Mouse (Mus musculus) Muller cell, postnatal 12 days (primary cell): ENCODE measurements at regions not wholly inside any gene's neighbourhood (a gene's known extent, or its start where the extent isn't known, plus 50 kb on each side); places are given as distances from the start of the nearest gene placed in this dataset.

Experiments
- DNase-seq: peaks from one replicate; pipeline ENCODE4 v3.0.0-alpha.2; 2015; ENCODE audit errors: inconsistent ontology term

DNA sequence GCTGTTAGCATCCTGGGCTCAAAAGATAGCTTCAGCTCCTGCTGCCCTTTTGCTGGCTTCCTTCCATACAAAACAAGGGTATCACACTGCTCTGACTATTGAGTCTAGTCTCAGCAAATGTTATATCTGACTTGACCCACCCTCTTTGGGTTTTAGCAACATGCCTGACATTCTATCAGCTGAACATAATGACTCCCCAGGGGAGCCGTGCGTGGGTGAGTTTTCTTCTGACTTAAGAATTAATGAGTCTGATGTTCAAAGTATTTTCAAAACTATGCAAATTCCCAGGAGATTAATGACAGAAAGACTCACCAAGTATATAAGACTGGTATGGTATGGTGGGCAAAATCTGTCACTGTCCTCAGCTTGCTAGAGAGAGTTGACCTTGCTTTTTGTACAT lies 159.0 kb downstream of the Pmp22 start:
- DNase-seq = peak; percentile 93

- no peak for DNase-seq
Observed at GRCm38 (mm10) chr11:63290618-63291017, 161.8 kb downstream of the Pmp22 start.

GRCm38 (mm10) chr11:63293485-63293884 lies 164.7 kb downstream of the Pmp22 start:
- peak; percentile 9 for DNase-seq

DNA sequence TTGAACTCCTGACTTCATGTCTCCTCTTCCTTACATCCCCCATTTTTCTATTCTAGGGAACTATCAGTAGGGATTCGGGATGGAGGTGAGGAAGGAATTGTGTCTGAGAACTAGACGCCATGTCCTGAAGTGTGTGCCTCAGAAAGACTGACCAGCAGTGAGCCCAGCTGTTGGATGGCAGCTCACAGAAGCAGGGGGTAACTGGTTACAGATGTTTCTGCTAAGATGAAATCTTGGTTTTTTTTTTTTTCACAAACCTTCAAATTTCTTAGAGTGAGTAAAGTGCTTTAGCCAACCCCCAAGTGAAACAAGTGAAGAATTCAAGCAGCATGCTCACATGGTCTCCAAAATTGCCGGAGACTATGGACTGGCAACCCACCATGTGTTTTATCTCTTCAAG lies 165.7 kb downstream of the Pmp22 start:
- no peak for DNase-seq

DNA sequence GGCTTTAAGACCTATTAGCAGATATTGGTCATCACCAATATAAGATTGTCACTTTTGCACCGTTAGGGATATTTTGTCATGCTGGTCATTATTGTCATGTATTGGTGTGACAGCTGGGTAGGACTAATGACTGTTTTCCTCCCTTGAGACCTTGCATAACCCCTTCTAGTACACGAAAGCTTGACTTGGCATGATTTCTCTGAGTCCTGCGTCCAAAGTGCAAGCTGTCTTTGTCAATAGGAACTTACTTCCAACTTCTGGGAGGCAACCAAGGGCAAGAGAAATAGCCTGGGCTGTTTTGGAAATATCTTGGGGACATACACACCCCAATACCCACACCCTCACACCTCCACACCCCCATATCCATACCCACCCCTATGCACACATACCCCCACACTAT lies 167.7 kb downstream of the Pmp22 start:
- no peak for DNase-seq

DNA sequence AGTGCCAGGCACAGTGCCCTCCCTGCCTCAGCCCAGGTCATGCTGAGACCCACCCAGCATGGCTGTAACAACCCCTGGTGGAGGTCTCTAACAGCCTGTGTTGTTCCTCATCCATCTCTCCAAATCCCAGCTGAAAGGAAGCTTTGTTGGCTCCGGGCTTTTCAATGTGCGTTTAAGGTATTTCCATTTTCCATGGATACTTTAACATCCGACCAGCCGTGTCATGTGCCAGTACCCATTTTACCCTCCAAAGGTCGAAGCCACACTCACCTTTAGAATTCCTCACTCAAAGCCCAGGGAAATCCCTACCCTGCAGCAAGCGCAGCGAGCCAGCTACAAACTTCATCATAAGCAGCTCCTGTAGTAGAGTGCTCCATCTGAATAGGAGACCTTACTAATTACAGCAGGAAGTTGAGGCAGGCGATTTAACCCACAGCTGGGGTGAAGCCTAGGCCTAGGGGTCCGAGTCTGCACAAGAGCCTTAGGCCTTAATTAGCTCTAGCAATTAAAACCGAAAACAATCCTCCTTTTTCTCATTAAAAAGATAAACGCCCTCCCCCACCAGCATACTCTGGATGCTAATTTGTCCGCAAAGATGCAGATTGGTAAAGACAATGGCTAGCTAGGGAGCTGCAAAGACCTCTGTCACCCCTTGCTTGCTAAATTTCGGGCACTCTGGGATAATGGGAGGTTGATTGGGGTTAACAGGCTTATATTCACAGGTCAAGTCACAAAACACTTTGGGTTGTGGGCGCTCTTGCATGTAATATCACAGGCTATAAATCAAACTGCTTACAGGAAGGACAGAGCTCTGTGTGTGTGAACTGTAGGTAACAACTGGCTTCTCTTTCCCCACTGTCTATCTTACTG lies 171.2 kb downstream of the Pmp22 start:
- DNase-seq = peak; percentile 26

DNA sequence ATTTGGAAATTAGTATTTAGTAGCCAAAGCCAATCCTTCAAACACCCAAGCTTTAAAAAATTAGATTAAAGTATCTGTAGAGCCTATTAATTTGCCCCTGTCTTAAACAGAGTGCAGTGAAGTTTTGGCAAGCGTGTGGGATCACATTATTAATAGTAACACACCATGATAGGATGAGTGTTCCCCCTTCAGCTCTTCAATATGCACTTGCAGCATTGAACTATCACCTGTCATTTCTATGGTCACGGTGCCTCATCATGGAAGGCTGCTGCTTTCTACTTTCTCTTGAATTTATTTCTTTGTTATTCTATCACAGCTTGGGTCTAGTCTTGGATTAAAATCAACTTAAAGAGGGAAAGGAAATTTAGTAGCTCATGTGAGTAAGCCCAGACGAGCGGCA lies 196.4 kb downstream of the Pmp22 start:
- DNase-seq = no peak

GRCm38 (mm10) chr11:63326864-63327263 lies 198.1 kb downstream of the Pmp22 start:
- no peak for DNase-seq

- no peak for DNase-seq
Observed at GRCm38 (mm10) chr11:63337503-63337902, 208.7 kb downstream of the Pmp22 start.

DNA sequence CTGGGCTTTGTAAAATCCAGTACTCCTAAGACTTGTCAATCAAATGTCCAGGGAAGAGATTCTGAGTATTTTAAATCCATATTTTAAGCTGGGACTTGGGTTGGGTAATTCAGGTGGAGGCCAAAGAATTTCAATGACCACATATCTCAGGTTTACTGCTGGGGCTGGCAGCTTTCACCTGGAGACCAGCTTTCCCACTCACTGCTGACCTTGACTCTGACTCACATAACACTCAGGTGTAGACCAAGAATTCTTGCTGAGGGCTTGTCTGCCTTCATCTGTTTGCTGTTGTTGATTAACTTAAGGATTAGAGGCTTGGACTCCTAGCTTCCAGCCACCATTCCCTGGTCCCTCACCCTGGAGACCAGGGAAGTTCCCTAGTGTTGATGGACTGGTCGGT lies 209.5 kb downstream of the Pmp22 start:
- DNase-seq = no peak

DNA sequence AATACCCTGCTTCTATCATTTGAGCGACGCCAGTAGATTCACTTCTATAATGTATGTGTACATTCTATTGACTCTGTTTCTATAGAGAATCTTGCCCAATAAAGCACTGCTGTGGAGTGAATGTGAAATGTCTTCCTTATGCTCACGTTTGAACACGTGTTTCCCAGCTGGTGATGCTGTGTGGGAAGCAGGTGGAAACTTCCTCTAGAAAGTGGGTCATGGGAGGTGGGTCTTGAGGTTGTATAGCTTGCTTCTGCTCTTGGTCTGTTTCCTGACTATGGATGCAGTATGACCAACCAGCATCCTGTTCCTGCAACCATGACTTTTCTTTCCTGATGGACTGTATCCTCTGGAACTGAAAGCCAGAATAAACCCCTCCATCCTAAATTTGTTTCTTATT lies 216.9 kb downstream of the Pmp22 start:
- no peak for DNase-seq

GRCm38 (mm10) chr11:63350123-63350696 lies 221.4 kb downstream of the Pmp22 start:
- no peak for DNase-seq

- no peak for DNase-seq
Observed at GRCm38 (mm10) chr11:63351999-63352398, 223.2 kb downstream of the Pmp22 start.

- DNase-seq = no peak
Observed at GRCm38 (mm10) chr11:63352990-63353389, 224.2 kb downstream of the Pmp22 start.

GRCm38 (mm10) chr11:63353671-63354070 lies 224.9 kb downstream of the Pmp22 start:
- no peak for DNase-seq

DNA sequence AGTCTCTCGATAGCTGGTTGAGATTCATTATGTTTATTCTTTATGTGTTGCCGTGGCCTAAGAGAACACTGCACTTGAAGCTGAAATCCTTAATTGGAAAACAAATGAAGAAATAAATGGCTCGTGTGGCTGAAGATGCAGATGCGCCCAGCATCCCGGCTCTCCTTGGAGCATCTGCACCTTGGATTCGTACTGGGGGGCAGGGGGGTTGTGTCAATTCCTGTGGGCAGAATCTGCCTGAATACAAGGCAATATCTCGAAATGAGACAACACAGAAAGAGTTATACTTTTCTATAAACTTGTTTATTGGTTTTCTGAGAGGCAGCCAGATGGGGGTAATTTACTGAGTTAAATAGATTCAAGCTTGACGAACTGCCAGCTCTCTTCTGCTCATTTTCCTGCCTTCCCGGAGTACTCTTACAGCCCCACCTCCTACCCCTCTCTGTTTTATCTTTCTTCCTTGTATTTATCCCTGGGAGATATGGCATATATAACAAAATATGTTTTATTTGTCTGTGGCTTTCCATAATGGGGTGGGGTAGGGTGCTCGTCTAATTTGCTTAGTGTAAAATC lies 229.1 kb downstream of the Pmp22 start:
- no peak for DNase-seq

GRCm38 (mm10) chr11:63367756-63368265 lies 239.0 kb downstream of the Pmp22 start:
- no peak for DNase-seq

DNA sequence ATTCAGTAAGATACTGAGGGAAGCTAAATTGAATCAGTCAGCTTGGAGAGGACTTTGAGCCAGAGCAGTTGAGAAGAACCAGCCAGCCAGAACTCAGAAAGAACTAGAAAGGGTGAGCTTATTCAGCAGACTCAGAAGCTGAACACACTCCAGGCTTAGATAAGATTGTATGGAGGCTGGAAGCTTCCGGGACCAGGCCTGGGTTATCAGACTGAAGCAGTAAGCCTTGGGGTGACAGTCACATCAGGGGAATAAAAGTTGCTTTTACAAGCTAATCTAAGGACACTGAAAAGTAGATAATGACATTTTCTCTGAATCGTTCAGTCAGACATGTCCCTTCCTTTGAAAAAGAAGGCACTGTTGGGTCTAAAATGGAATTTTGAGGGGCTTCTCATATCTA lies 240.7 kb downstream of the Pmp22 start:
- no peak for DNase-seq

GRCm38 (mm10) chr11:63376311-63376710 lies 247.5 kb downstream of the Pmp22 start:
- no peak for DNase-seq

GRCm38 (mm10) chr11:63376991-63377390 lies 248.2 kb downstream of the Pmp22 start:
- DNase-seq = no peak

DNA sequence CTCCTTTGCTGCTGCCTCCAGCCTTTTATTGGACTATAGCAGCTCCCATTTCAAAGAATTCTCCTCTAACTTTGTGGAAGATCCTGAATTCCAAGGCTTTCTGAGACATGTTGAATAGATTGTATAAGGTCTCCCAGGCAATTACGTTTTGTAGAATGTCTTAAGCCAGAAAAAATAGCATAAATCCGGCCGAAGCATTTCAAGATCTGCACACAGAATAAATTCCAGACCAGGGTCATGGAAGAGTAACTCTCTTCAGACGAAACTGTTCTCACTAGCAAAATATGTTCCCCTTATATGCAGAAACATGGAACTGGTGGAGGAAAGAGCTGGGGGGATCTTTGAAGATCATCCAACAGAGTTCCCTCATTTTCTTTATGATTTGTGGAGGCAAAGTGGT lies 259.5 kb downstream of the Pmp22 start:
- DNase-seq = no peak

GRCm38 (mm10) chr11:63391478-63391877 lies 262.7 kb downstream of the Pmp22 start:
- no peak for DNase-seq

GRCm38 (mm10) chr11:63392378-63392777 lies 263.6 kb downstream of the Pmp22 start:
- DNase-seq = no peak
